Mouse (Mus musculus): ENCODE results near the gene Nckap5.

DNA sequence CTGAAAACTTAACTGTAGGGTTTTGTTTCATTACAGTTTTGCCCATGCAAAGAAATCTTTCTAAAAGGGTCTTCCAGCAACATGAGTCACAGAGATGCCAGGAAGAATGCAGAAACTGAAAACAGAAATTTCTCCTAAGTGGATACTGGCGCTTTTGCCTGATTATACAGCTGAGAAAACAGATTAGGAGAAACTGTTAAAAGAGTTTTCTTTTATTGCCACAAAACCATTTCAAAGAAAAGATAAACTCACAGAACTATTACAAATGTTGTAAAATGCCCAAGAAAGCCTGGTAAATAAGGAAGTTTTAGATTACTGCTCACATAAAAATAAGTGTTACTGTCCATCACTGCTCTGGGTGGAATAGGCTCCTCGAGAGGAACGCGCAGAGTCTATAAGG lies 513.3 kb downstream of the Nckap5 start:
- no peak for TF ChIP-seq USF1 (IDR thresholded peaks at IDR 0.05; ENCODE audit: low read depth)
- TF ChIP-seq CTCF (IDR thresholded peaks at IDR 0.05; ENCODE audit: control insufficient read depth, insufficient read depth, insufficient read length), result no peak
- TF ChIP-seq MAX (IDR thresholded peaks at IDR 0.05), result no peak
- no peak for TF ChIP-seq CEBPB (IDR thresholded peaks at IDR 0.05; ENCODE audit: low read depth)
- TF ChIP-seq MYOD1 (IDR thresholded peaks at IDR 0.05; ENCODE audit: control insufficient read depth, insufficient read length, low read depth), result no peak

All from C2C12 (cell line).